Mouse (Mus musculus) kidney, embryonic 15.5 days (tissue): ENCODE measurements at regions not wholly inside any gene's neighbourhood (a gene's known extent, or its start where the extent isn't known, plus 50 kb on each side); places are given as distances from the start of the nearest gene placed in this dataset.

Experiments used
- ATAC-seq: fragments of 200-750 bp; cut with Nextera tagmentation; replicated peaks from 2 replicates; pipeline ENCODE4 v1.8.0; 2017; ENCODE audit warnings: moderate TSS enrichment; ENCODE audit not compliant: low FRiP score
- H3K27ac ChIP-seq: fragments of 300-500 bp; sonication (generic); 2 replicates; pipeline ENCODE4 v1.5.1; 2015; ENCODE audit warnings: mild to moderate bottlenecking, inconsistent platforms
- H3K27me3 ChIP-seq: fragments of 300-500 bp; sonication (generic); 2 replicates; pipeline ENCODE4 v1.6.1; 2015; ENCODE audit warnings: inconsistent platforms
- H3K36me3 ChIP-seq: fragments of 300-500 bp; sonication (generic); 2 replicates; pipeline ENCODE4 v1.6.1; 2015; ENCODE audit warnings: inconsistent platforms
- H3K4me1 ChIP-seq: fragments of 300-500 bp; sonication (generic); 2 replicates; pipeline ENCODE4 v1.6.1; 2015; ENCODE audit warnings: inconsistent platforms
- H3K4me2 ChIP-seq: fragments of 300-500 bp; sonication (generic); 2 replicates; pipeline ENCODE4 v1.6.1; 2015; ENCODE audit warnings: moderate library complexity, mild to moderate bottlenecking, inconsistent platforms
- H3K4me3 ChIP-seq: fragments of 300-500 bp; sonication (generic); replicated peaks from 2 replicates; pipeline ENCODE4 v1.5.1; 2015; ENCODE audit warnings: mild to moderate bottlenecking, inconsistent platforms
- H3K9ac ChIP-seq: fragments of 300-500 bp; sonication (generic); 2 replicates; pipeline ENCODE4 v1.6.1; 2015; ENCODE audit warnings: mild to moderate bottlenecking, inconsistent platforms
- H3K9me3 ChIP-seq: fragments of 300-500 bp; sonication (generic); replicated peaks from 2 replicates; pipeline ENCODE4 v1.6.1; 2016; ENCODE audit warnings: inconsistent platforms
- WGBS: fragments of 180-500 bp; shearing (Covaris S2); methylation state at CpG from one replicate; pipeline ENCODE4 v1.1.7; 2015; ENCODE audit warnings: mixed read lengths; 5-methylcytosine and 5-hydroxymethylcytosine counted together

DNA sequence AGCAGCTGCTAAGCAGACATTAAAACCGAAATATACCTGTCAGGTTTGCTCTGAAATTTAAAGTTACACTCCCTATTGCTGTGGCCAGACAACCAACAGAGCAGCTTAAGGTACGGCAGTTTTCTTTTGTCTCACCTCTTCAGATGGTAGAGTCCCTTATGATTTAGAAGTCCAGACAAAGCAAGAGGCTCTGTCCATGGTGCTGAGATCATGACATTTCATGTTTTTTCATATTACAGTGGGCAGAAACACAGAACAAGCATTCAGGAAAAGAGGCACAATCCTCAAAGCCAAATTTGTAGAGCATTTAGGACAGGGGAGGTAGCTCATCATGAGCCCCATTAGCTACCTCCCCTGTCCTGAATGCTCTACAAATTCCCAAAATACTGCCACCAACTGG lies 620.0 kb downstream of the Dnah5 start:
- H3K9me3 ChIP-seq: no peaks in the 10 kb centered on the region
- no peaks in the 10 kb centered on the region for H3K4me1 ChIP-seq
- no peak for ATAC-seq
- H3K36me3 ChIP-seq: no peaks in the 10 kb centered on the region
- no peak overlapping the region for H3K4me2 ChIP-seq
- no peaks in the 10 kb centered on the region for H3K27me3 ChIP-seq
- H3K4me3 ChIP-seq: no peak overlapping the region
- no peak overlapping the region for H3K27ac ChIP-seq
- no peak overlapping the region for H3K9ac ChIP-seq
- WGBS: 55% methylated on average over 2 of the region's 2 CpGs

DNA sequence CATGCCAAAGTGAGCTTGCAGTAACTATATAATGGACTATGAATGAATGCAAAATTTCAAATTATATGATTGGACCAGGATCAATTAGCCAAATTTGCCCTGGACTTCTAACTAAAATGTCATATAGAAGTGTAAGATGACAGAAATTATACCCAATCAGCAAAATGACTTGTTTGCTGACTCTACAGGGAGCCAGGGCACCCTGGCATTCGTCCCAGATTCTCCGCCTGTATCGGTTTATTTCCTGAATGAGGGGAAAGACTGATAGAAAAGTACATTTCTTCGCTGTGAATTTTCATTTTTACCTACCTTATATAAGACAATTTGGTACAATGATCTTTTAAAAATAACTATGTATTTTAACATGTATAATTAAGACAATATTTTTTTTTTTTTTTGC lies 631.3 kb downstream of the Dnah5 start:
- Histone ChIP-seq H3K27ac (no peak overlapping the region), H3K9ac (no peak overlapping the region), H3K27me3 (no peaks in the 10 kb centered on the region), H3K4me1 (no peaks in the 10 kb centered on the region), H3K9me3 (no peaks in the 10 kb centered on the region), H3K4me3 (no peak overlapping the region), H3K36me3 (no peaks in the 10 kb centered on the region), H3K4me2 (no peak overlapping the region)
- 81% methylated on average over 4 of the region's 4 CpGs for WGBS
- no peak for ATAC-seq

DNA sequence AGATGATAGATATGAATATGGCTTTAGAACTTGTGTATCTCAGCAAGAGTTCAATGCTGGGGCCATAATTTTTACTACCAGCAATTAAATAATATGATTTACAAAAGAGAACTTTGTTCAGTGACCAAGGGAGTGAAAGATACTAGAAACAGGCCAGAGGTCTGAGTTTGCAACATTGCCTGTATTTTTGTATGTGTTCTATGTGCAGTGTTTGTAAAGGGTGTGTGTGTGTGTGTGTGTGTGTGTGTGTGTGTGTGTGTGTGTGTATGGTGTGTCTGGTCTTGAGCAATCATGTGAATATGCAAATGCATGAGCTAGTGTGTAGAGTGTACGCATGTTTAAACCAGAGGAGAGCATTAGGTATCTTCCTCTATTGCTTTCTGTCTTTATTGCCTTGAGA lies 636.8 kb downstream of the Dnah5 start:
- H3K4me2 ChIP-seq: no peak overlapping the region
- 96% methylated on average over 1 of the region's 1 CpGs for WGBS
- ATAC-seq: no peak
- no peak overlapping the region for H3K4me3 ChIP-seq
- H3K36me3 ChIP-seq: no peaks in the 10 kb centered on the region
- no peaks in the 10 kb centered on the region for H3K4me1 ChIP-seq
- no peaks in the 10 kb centered on the region for H3K9me3 ChIP-seq
- H3K9ac ChIP-seq: no peak overlapping the region
- H3K27ac ChIP-seq: no peak overlapping the region
- H3K27me3 ChIP-seq: no peaks in the 10 kb centered on the region

DNA sequence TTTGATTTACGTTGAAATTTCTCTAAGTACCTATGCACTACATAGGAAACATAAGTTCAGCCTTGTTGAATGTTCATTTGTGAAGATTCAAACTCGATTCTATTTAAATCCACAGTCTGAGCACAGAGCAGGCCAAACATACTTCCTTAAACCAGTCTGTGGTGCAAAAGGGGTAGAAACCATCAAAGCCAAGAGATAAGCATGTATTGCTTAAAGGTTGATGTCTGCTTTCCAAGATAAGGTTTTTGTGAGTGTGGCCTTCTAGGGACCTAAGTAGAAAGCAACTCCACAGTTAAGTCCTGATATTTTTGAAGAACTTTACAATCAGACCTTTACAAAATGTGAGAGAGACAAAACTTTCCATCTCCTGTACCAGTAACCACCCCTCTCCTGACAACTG lies 652.9 kb downstream of the Dnah5 start:
- H3K9ac ChIP-seq: no peak overlapping the region
- H3K4me1 ChIP-seq: no peaks in the 10 kb centered on the region
- no peak for ATAC-seq
- H3K4me2 ChIP-seq: no peak overlapping the region
- no peak overlapping the region for H3K27ac ChIP-seq
- whole genome bisulfite sequencing: 81% methylated on average over 2 of the region's 2 CpGs
- no peak overlapping the region for H3K4me3 ChIP-seq
- no peaks in the 10 kb centered on the region for H3K36me3 ChIP-seq
- no peaks in the 10 kb centered on the region for H3K27me3 ChIP-seq
- no peaks in the 10 kb centered on the region for H3K9me3 ChIP-seq

DNA sequence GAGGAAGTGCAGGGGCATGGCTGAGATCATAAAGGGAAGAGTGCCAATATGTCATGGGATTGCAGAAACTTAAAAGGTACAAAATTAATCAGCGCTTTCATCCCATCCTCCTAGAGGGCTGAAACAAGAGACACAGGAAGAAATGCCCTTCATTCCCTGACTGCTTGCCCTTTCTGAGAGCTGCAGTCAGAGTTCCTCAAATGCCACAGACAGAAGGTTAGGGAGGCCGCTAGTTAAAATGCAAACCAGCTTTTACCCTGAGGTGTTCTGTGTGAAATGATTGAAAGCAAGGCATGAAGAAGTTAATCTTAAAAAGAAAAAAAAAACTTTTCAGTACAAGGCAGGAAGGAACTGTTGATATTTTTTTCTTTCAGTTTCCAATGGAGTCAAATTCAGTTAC lies 654.6 kb downstream of the Dnah5 start:
- WGBS: 68% methylated on average over 2 of the region's 2 CpGs
- Histone ChIP-seq H3K4me3 (no peak overlapping the region), H3K9me3 (no peaks in the 10 kb centered on the region), H3K9ac (no peak overlapping the region), H3K36me3 (no peaks in the 10 kb centered on the region), H3K27me3 (no peaks in the 10 kb centered on the region), H3K4me1 (no peaks in the 10 kb centered on the region), H3K27ac (0 out of 2 replicates have a peak overlapping the region, but pooled peaks have one; percentile 19), H3K4me2 (no peak overlapping the region)
- no peak; the same call in 1 of the 2 replicates for ATAC-seq

DNA sequence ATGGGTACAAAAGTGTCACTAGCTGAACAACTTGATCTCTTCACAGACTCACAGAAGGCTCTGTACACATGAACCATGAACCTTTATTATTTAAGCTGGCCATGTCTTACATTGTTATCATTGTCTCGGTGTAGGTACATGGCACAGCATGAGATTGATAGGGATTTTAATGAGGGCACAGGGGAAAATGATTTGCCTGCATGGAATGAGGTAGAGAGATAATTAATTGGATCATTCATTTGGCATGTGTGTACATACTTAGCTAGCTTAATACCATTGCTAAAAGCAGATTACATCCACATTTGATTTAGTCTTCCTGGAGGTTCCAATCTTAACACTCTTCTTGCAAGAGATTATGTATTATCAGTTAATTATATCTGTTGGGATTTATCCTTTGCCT lies 660.5 kb downstream of the Dnah5 start:
- no peak overlapping the region for H3K4me2 ChIP-seq
- WGBS: 59% methylated on average over 1 of the region's 1 CpGs
- no peak overlapping the region for H3K4me3 ChIP-seq
- H3K36me3 ChIP-seq: no peaks in the 10 kb centered on the region
- H3K4me1 ChIP-seq: no peaks in the 10 kb centered on the region
- no peaks in the 10 kb centered on the region for H3K27me3 ChIP-seq
- no peaks in the 10 kb centered on the region for H3K9me3 ChIP-seq
- H3K9ac ChIP-seq: no peak overlapping the region
- no peak overlapping the region for H3K27ac ChIP-seq
- ATAC-seq: no peak

DNA sequence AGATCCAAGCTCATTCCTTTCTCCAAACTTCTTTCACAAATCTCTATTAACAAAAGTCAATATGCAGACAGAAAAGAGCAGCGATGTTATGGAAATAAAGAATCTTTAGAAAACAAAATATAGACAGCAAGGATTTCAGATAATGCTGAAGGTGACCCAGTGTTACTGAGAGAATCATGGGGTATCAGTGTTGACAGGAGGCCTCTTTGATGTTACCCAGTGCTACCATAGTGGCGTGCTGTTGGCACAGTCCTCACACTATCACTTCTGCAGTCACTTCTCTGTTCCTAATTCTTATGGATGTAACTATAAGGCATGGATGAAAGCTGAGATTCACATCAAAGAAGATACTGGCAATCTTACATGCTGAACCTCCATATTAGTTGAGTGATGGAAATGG lies 661.4 kb downstream of the Dnah5 start:
- no peaks in the 10 kb centered on the region for H3K27me3 ChIP-seq
- no peaks in the 10 kb centered on the region for H3K9me3 ChIP-seq
- no peak for ATAC-seq
- no peaks in the 10 kb centered on the region for H3K36me3 ChIP-seq
- no peaks in the 10 kb centered on the region for H3K4me1 ChIP-seq
- WGBS: 92% methylated on average over 2 of the region's 2 CpGs
- H3K27ac ChIP-seq: no peak overlapping the region
- H3K4me2 ChIP-seq: no peak overlapping the region
- H3K9ac ChIP-seq: no peak overlapping the region
- H3K4me3 ChIP-seq: no peak overlapping the region

DNA sequence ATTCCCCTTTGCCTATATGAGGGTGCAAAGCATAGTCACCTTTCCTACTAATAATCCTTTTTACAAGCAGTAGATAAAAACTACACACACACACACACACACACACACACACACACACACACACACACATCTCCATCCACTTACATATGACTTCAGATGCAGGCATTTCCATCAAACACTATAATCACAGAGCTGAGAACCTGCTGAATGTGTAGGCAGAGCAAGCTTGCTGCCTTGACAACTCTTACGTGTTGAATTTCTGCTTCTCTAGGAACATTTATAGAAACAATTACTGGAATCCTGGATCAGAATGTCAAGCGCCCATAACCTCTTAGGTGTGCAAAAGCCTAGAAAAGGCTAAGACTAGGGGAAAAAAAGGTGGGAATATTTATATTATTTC lies 669.4 kb downstream of the Dnah5 start:
- Histone ChIP-seq H3K4me3 (no peak overlapping the region), H3K4me1 (no peaks in the 10 kb centered on the region), H3K9me3 (no peaks in the 10 kb centered on the region), H3K27ac (no peak overlapping the region), H3K4me2 (no peak overlapping the region), H3K27me3 (no peaks in the 10 kb centered on the region), H3K9ac (no peak overlapping the region), H3K36me3 (no peaks in the 10 kb centered on the region)
- no peak for ATAC-seq
- 76% methylated on average over 2 of the region's 2 CpGs for WGBS

DNA sequence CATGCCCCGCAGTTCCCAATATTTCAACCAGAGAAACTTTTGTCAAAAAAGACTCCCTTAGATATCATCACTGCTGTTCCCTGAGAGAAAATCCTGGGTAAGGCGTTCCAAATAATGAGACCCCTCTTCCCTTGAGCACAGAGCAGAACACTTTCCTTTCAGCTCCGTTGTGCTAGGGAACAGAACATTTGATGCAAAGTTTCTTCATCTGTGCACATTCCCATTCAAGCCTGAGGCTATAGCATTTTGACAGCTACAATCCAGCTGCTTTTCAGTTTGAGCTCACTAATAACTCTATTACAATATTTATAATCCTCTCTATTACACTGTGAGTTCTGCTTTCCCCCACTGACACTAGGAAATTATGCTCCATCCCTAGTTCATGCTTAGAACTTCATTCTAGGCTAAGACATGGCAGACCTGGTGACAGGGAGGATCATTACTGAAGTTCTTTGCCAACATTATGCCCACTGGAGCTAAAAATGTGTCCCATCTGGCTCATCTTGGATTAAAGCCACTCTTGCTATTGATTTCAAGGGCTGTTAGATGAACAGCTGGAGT lies 692.8 kb downstream of the Dnah5 start:
- Histone ChIP-seq H3K27ac (no peak overlapping the region), H3K9ac (no peak overlapping the region), H3K9me3 (no peaks in the 10 kb centered on the region), H3K36me3 (no peaks in the 10 kb centered on the region), H3K4me2 (no peak overlapping the region), H3K4me3 (no peak overlapping the region), H3K27me3 (no peaks in the 10 kb centered on the region), H3K4me1 (no peaks in the 10 kb centered on the region)
- WGBS: 83% methylated on average over 3 of the region's 3 CpGs
- ATAC-seq: no peak

DNA sequence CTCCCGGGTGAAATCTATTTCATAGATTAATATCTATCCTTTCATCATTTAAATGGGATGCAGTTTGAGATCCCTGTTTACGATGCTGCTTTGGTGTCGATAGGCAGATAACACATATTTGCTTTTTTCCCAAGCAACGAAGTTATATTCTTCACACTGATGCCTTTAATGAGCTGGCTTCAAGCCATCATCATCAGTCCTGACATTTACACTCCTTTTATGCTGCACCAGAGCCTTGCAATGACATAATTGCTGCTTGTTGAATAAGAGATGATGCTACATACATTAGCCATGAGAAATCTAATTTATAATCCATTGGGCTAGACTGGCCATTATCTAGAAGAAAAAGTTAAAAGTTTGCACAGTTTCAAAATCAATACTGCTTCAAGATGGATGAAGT lies 718.9 kb downstream of the Dnah5 start:
- H3K36me3 ChIP-seq: no peaks in the 10 kb centered on the region
- H3K9me3 ChIP-seq: no peaks in the 10 kb centered on the region
- no peak overlapping the region for H3K27ac ChIP-seq
- H3K4me1 ChIP-seq: no peaks in the 10 kb centered on the region
- ATAC-seq: no peak
- H3K4me2 ChIP-seq: no peak overlapping the region
- H3K27me3 ChIP-seq: no peaks in the 10 kb centered on the region
- 76% methylated on average over 4 of the region's 4 CpGs for WGBS
- H3K4me3 ChIP-seq: no peak overlapping the region
- H3K9ac ChIP-seq: no peak overlapping the region

DNA sequence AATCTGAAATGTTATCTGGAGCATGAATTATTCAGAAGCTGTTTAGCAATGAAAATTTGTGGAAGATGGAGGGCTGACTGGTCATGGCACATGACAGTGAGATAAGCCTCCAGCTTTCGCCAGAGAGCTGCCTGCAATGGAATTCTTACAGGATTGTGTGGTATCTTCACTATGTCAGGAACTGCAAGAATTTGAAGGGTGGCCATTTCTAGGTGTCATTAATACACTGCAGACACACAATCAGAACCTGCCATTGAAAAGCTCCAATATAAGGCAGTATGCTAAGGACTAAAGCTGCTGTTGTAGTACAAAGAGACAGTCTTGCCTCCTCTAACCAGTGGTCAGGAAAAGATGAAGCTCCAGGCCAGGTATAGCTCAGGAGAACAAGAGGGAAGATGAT lies 744.7 kb downstream of the Dnah5 start:
- H3K4me1 ChIP-seq: no peaks in the 10 kb centered on the region
- no peak overlapping the region for H3K4me3 ChIP-seq
- H3K4me2 ChIP-seq: no peak overlapping the region
- WGBS: 81% methylated on average over 1 of the region's 1 CpGs
- H3K9ac ChIP-seq: no peak overlapping the region
- H3K36me3 ChIP-seq: no peaks in the 10 kb centered on the region
- H3K27me3 ChIP-seq: no peaks in the 10 kb centered on the region
- H3K9me3 ChIP-seq: no peaks in the 10 kb centered on the region
- no peak for ATAC-seq
- H3K27ac ChIP-seq: no peak overlapping the region
